Mouse (Mus musculus) heart, postnatal 0 days (tissue): ENCODE data around the gene Tns1. TPM values are rescaled to one million over a fixed set of nuclear protein-coding genes. Genes with fewer than 3 reads are reported as not detected.

ENCODE experiments used
- ATAC-seq: fragments of 200-750 bp; cut with Nextera tagmentation; 2 replicates; pipeline ENCODE4 v1.8.0; 2017; ENCODE audit warnings: low read depth, moderate number of reproducible peaks, moderate library complexity; ENCODE audit not compliant: insufficient read depth
- DNase-seq: peaks from one replicate; pipeline ENCODE4 v3.0.0-alpha.2; 2016; ENCODE audit warnings: low spot score
- H3K27ac ChIP-seq: fragments of 300-500 bp; sonication (generic); 2 replicates; pipeline ENCODE4 v1.5.1; 2014; ENCODE audit warnings: low read depth, mild to moderate bottlenecking
- H3K27me3 ChIP-seq: fragments of 300-500 bp; sonication (generic); 2 replicates; pipeline ENCODE4 v1.6.1; 2014; ENCODE audit warnings: low read length, mixed read lengths; ENCODE audit not compliant: control insufficient read depth, insufficient read depth
- H3K36me3 ChIP-seq: fragments of 300-500 bp; sonication (generic); replicated peaks from 2 replicates; pipeline ENCODE4 v1.6.1; 2014; ENCODE audit warnings: low read length, mixed read lengths; ENCODE audit not compliant: control insufficient read depth, insufficient read depth
- H3K4me1 ChIP-seq: fragments of 300-500 bp; sonication (generic); 2 replicates; pipeline ENCODE4 v1.6.1; 2014; ENCODE audit warnings: antibody characterized with exemption; ENCODE audit not compliant: control insufficient read depth, insufficient read depth
- H3K4me2 ChIP-seq: fragments of 300-500 bp; sonication (generic); 2 replicates; pipeline ENCODE4 v1.6.1; 2014; ENCODE audit warnings: low read depth, mild to moderate bottlenecking, low read length, moderate library complexity
- H3K4me3 ChIP-seq: fragments of 300-500 bp; sonication (generic); 2 replicates; pipeline ENCODE4 v1.5.1; 2014; ENCODE audit warnings: low read depth, low read length
- H3K9ac ChIP-seq: fragments of 300-500 bp; sonication (generic); replicated peaks from 2 replicates; pipeline ENCODE4 v1.6.1; 2014; ENCODE audit warnings: low read depth, low read length, mixed read lengths
- H3K9me3 ChIP-seq: fragments of 300-500 bp; sonication (generic); replicated peaks from 2 replicates; pipeline ENCODE4 v1.6.1; 2016; ENCODE audit warnings: low read length; ENCODE audit not compliant: control insufficient read depth
- CTCF ChIP-seq: IDR thresholded peaks from 2 replicates; pipeline ENCODE4 v1.5.1; 2016; ENCODE audit warnings: antibody characterized with exemption, control low read depth, low read depth
- EP300 ChIP-seq: IDR thresholded peaks from 2 replicates; pipeline ENCODE4 v1.6.1; 2016; ENCODE audit warnings: antibody characterized with exemption, low read depth
- WGBS: fragments of 180-500 bp; shearing (Covaris S2); extraction: QIAGEN DNeasy Blood & Tissue Kit; methylation state at CpG from one replicate; pipeline ENCODE4 v1.1.7; 2014; 5-methylcytosine and 5-hydroxymethylcytosine counted together
- polyA plus RNA-seq: library from polyadenylated mRNA; unstranded; fragments of >200 nt; fragmentation: Nextera tagmentation; extraction: Ambion mirVana; gene quantifications from 2 replicates; pipeline ENCODE4 v1.2.1, GENCODE M21; 2015
- total RNA-seq: library from RNA; depleted of rRNA; stranded (reverse); fragments of >200 nt; gene quantifications from 2 replicates; pipeline ENCODE4 v1.2.3, GENCODE M21; 2014; ENCODE audit warnings: low replicate concordance

Gene Tns1
- total and polyA plus RNA-seq, 2 experiments from 2014 or later: 125 to 458 TPM

DNA sequence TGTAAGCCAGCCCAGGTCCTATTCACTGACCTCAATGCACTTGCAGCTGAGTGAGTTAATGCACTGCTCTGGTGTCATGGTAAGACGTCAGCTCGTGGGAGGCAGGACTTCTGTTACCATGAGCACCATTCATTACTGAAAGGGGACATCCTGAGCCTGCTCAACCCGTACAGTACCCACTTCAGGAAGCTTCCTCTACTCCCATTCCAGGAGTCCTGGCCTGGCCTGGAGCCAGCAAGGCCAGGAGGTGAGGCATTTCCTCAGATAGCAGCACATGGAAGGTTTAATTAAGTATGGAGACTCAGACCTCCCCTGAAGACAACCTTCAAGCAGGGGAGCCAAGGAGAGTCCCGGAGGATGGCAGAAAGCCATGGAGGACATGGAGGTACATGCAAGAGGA is 169.6 kb downstream of the Tns1 start:
- Histone ChIP-seq H3K9ac (no peak overlapping the region), H3K36me3 (peaks cover 47% of the 10 kb centered on the region)

GRCm38 (mm10) chr1:73954015-73954408 is 170.2 kb downstream of the Tns1 start:
- no peaks in the 10 kb centered on the region for H3K27me3 ChIP-seq

More for the DNA sequence above, 169.6 kb downstream of the Tns1 start:
- WGBS: 9% methylated on average over 4 of the region's 4 CpGs
- DNase-seq (peak; percentile 71), ATAC-seq (peak; percentile 47)
- Histone ChIP-seq H3K4me2 (no peak overlapping the region), H3K27me3 (no peaks in the 10 kb centered on the region), H3K4me1 (peaks cover 70% of the 10 kb centered on the region), H3K4me3 (no peak overlapping the region), H3K27ac (peak overlapping the region; percentile 72), H3K9me3 (no peaks in the 10 kb centered on the region)
- TF ChIP-seq CTCF (no peak), EP300 (0 out of 2 replicates have a peak, but pooled peaks have one; percentile 79)

GRCm38 (mm10) chr1:73953317-73954014 is 170.8 kb downstream of the Tns1 start:
- Histone ChIP-seq H3K27me3 (no peaks in the 10 kb centered on the region), H3K4me3 (no peak overlapping the region), H3K4me1 (peaks cover 67% of the 10 kb centered on the region), H3K9ac (no peak overlapping the region), H3K27ac (no peak overlapping the region), H3K9me3 (no peaks in the 10 kb centered on the region), H3K36me3 (peaks cover 50% of the 10 kb centered on the region), H3K4me2 (no peak overlapping the region)
- DNase-seq (no peak), ATAC-seq (no peak)
- TF ChIP-seq EP300 (no peak), CTCF (no peak)
- WGBS: 75% methylated on average over 20 of the region's 20 CpGs

More at GRCm38 (mm10) chr1:73954015-73954408, 170.2 kb downstream of the Tns1 start:
- Histone ChIP-seq H3K4me1 (peaks cover 70% of the 10 kb centered on the region), H3K4me2 (no peak overlapping the region), H3K4me3 (no peak overlapping the region), H3K9ac (no peak overlapping the region), H3K9me3 (no peaks in the 10 kb centered on the region), H3K36me3 (peaks cover 50% of the 10 kb centered on the region), H3K27ac (peak overlapping the region; percentile 72; the same call in 1 of the 2 replicates)
- WGBS: 79% methylated on average over 6 of the region's 6 CpGs
- no peak for DNase-seq
- no peak for ATAC-seq
- no peak for TF ChIP-seq CTCF
- TF ChIP-seq EP300: no peak

DNA sequence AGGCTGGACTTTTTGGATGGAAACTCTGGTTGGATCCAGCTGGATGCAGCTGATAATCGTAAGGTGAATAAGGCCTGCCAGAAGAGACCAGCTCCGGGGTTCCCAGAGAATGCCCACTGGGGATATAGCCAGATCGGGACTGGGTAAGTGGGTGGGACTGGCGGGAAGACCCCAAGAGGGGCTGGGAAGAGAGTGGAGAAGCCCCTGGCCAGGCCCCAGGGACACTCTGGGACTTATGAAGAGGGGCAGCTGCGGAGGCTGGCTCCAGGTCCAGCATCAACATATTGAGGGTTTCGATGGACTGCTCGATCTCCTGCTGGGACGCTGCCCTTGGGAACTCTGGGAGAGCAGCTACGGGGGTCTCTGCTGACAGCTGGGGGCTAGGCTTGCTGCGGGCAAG is 171.7 kb downstream of the Tns1 start:
- H3K27ac ChIP-seq: no peak overlapping the region
- H3K4me1 ChIP-seq: peaks cover 67% of the 10 kb centered on the region
- TF ChIP-seq EP300 (no peak), CTCF (no peak)
- H3K27me3 ChIP-seq: no peaks in the 10 kb centered on the region
- no peak overlapping the region for H3K9ac ChIP-seq
- no peak for DNase-seq
- no peaks in the 10 kb centered on the region for H3K9me3 ChIP-seq
- no peak for ATAC-seq
- WGBS: 81% methylated on average over 10 of the region's 10 CpGs
- no peak overlapping the region for H3K4me3 ChIP-seq
- no peak overlapping the region for H3K4me2 ChIP-seq
- peaks cover 50% of the 10 kb centered on the region for H3K36me3 ChIP-seq

GRCm38 (mm10) chr1:73951178-73951577 is 173.1 kb downstream of the Tns1 start:
- ATAC-seq (no peak), DNase-seq (no peak)
- Histone ChIP-seq H3K4me1 (peaks cover 67% of the 10 kb centered on the region), H3K4me3 (no peak overlapping the region), H3K36me3 (peaks cover 59% of the 10 kb centered on the region), H3K4me2 (no peak overlapping the region), H3K9me3 (no peaks in the 10 kb centered on the region), H3K9ac (no peak overlapping the region), H3K27ac (peak overlapping the region; percentile 25; the same call in 1 of the 2 replicates), H3K27me3 (no peaks in the 10 kb centered on the region)
- TF ChIP-seq CTCF (no peak), EP300 (no peak)
- WGBS: 81% methylated on average over 3 of the region's 3 CpGs
